Mouse (Mus musculus) erythroblast, embryonic 14.5 days (primary cell): ENCODE data around the gene Shank2. TPM values are rescaled to one million over a fixed set of nuclear protein-coding genes. Genes with fewer than 3 reads are reported as not detected.

Experiments
- H3K27me3 ChIP-seq: 2 replicates; pipeline ENCODE4 v1.6.1; 2012; ENCODE audit warnings: inconsistent platforms; ENCODE audit not compliant: control insufficient read depth
- H3K36me3 ChIP-seq: 2 replicates; pipeline ENCODE4 v1.6.1; 2012; ENCODE audit warnings: mild to moderate bottlenecking, inconsistent platforms; ENCODE audit not compliant: control insufficient read depth
- H3K4me1 ChIP-seq: 2 replicates; pipeline ENCODE4 v1.6.1; 2012; ENCODE audit warnings: inconsistent platforms; ENCODE audit not compliant: control insufficient read depth
- H3K4me3 ChIP-seq: replicated peaks from 2 replicates; pipeline ENCODE3; 2012; ENCODE audit warnings: moderate library complexity, mild to moderate bottlenecking, inconsistent platforms
- H3K9me3 ChIP-seq: 2 replicates; pipeline ENCODE4 v1.6.1; 2012; ENCODE audit warnings: low read length, inconsistent platforms, mixed read lengths; ENCODE audit not compliant: control insufficient read depth
- GATA1 ChIP-seq: IDR thresholded peaks from 2 replicates; pipeline ENCODE4 v1.6.1; 2012; ENCODE audit warnings: low read length, inconsistent platforms, mixed read lengths
- TAL1 ChIP-seq: IDR thresholded peaks from 3 replicates; pipeline ENCODE4 v1.6.1; 2012; ENCODE audit warnings: low read length, inconsistent platforms, mixed read lengths
- polyA plus RNA-seq: library from polyadenylated mRNA; stranded (reverse); fragments of >175 nt; gene quantifications from 2 replicates; pipeline ENCODE4 v1.2.3, GENCODE M21; 2012

Gene Shank2
- polyA plus RNA-seq, 1 experiment: not detected

DNA sequence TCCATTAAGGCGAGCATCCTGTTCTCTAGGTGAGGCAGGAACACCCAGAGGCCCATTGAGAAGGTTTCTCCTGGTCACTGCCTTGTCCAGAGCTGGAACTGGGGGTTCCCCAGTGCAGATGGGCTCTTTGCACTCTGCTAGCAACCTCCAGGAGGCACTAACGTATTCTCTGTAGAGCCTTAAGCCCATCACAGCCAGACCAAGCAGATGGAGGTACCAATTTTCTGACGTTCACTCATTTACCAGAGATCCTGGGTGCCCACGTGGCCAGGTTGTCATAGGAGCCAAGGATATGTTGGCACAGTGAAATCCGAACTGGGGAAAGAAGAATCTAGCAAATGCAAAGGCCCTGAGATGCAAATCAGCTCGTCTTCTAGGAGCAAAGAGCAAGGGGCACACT lies 249.5 kb downstream of the Shank2 start:
- no peak overlapping the region for H3K4me3 ChIP-seq
- H3K9me3 ChIP-seq: no peaks in the 10 kb centered on the region
- no peaks in the 10 kb centered on the region for H3K36me3 ChIP-seq
- no peak for TF ChIP-seq GATA1
- no peak for TF ChIP-seq TAL1
- H3K27me3 ChIP-seq: no peaks in the 10 kb centered on the region
- H3K4me1 ChIP-seq: no peaks in the 10 kb centered on the region

DNA sequence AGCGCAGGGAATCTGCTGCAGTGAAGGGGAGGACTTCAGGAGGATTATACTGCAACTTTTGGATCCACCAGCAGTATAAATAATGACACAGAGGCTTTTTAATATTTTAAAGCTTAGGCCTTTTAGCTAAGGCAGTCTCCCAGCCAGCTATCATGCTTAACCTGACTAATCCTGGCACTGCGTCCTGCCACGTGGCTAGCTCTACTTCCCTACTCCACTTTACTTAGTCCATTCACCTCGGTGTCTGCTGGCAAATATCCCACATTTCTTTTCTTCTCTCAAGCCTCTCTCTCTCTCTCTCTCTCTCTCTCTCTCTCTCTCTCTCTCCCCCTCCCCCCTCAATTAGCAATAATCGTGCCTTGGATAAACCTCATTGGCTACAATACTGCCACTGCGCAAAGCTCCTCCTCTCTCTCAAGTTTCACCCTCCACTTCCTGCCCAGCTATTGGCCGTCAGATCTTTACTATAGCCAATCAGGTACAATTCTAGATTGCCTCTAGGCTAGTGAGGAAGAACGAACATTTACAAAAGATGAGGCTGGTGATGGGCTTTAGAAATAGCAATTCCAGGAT lies 253.0 kb downstream of the Shank2 start:
- no peak overlapping the region for H3K4me3 ChIP-seq
- no peaks in the 10 kb centered on the region for H3K27me3 ChIP-seq
- no peaks in the 10 kb centered on the region for H3K36me3 ChIP-seq
- H3K9me3 ChIP-seq: no peaks in the 10 kb centered on the region
- no peak for TF ChIP-seq TAL1
- TF ChIP-seq GATA1: no peak
- no peaks in the 10 kb centered on the region for H3K4me1 ChIP-seq

DNA sequence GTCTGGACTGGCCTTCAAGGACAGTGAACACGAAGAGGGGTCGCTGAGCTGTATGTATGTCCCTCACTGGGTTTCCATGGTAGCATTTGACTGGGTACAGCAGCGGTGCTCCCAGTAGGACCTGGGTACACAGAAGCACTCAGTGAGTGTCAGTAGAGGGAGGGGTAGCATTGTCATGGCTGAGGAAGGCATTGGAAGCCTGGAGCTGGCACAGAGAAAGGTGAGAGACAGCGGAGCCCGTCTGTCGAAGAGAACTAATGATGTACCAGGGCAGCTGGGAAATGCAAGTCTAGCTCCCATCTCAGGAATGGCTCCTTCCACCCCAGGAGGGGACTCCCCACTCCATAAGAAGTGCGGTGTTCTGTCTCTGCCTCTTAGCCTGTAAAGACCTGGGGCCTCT lies 256.1 kb downstream of the Shank2 start:
- no peaks in the 10 kb centered on the region for H3K4me1 ChIP-seq
- H3K4me3 ChIP-seq: no peak overlapping the region
- no peak for TF ChIP-seq TAL1
- TF ChIP-seq GATA1: no peak
- H3K27me3 ChIP-seq: no peaks in the 10 kb centered on the region
- H3K36me3 ChIP-seq: no peaks in the 10 kb centered on the region
- H3K9me3 ChIP-seq: no peaks in the 10 kb centered on the region

- no peaks in the 10 kb centered on the region for H3K36me3 ChIP-seq
- no peak overlapping the region for H3K4me3 ChIP-seq
- H3K27me3 ChIP-seq: no peaks in the 10 kb centered on the region
- TF ChIP-seq TAL1 (no peak), GATA1 (no peak)
- H3K4me1 ChIP-seq: no peaks in the 10 kb centered on the region
- H3K9me3 ChIP-seq: no peaks in the 10 kb centered on the region
Measured at GRCm38 (mm10) chr7:144258332-144258731, 256.6 kb downstream of the Shank2 start.

DNA sequence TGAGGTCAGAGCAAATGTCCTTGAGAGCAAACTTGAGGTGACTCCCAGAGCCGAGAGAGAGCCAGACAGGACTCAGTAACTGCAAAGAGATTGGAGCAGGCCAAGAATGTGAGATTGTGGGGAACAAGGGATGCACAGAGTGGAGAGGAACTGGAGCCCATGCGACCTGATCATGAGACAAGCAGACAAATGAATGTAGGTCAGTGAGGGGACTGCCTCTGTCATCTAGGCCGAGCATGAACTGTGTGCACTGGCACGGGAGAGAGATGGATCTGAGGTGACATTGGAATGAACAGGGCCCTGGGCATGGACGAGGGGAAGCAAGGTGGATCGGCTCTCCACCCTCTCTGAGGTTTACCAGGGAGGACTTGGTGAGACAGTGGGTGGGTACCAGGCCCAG lies 260.9 kb downstream of the Shank2 start:
- H3K9me3 ChIP-seq: no peaks in the 10 kb centered on the region
- H3K4me3 ChIP-seq: no peak overlapping the region
- H3K4me1 ChIP-seq: no peaks in the 10 kb centered on the region
- no peaks in the 10 kb centered on the region for H3K27me3 ChIP-seq
- H3K36me3 ChIP-seq: no peaks in the 10 kb centered on the region
- TF ChIP-seq TAL1: no peak

DNA sequence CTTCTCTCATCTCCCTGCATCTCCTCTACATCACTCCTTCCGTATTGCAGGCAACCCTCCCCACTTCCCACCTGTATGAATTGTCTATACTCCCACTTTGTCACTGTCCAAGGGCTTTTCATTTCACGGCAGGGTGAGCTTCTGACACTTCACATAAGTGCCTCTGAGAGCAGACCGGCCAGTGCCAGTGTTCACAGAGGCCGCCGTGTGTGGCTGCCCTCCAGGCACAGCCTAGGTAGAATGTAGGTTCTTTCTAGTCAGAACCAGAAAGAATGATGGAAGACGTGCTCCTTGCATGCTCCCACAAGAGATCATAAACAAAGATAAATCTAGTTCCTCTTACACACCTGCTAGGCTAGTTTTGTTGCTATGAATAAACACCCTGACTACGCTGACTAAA lies 265.0 kb downstream of the Shank2 start:
- H3K27me3 ChIP-seq: no peaks in the 10 kb centered on the region
- H3K4me3 ChIP-seq: no peak overlapping the region
- no peaks in the 10 kb centered on the region for H3K4me1 ChIP-seq
- no peak for TF ChIP-seq GATA1
- no peak for TF ChIP-seq TAL1
- no peaks in the 10 kb centered on the region for H3K9me3 ChIP-seq
- H3K36me3 ChIP-seq: no peaks in the 10 kb centered on the region

GRCm38 (mm10) chr7:144268329-144268728 lies 266.6 kb downstream of the Shank2 start:
- no peak for TF ChIP-seq TAL1
- TF ChIP-seq GATA1: no peak
- no peaks in the 10 kb centered on the region for H3K36me3 ChIP-seq

GRCm38 (mm10) chr7:144268778-144269177 lies 267.1 kb downstream of the Shank2 start:
- no peaks in the 10 kb centered on the region for H3K36me3 ChIP-seq
- H3K9me3 ChIP-seq: no peaks in the 10 kb centered on the region
- TF ChIP-seq TAL1 (no peak), GATA1 (no peak)
- no peaks in the 10 kb centered on the region for H3K27me3 ChIP-seq
- no peak overlapping the region for H3K4me3 ChIP-seq
- no peaks in the 10 kb centered on the region for H3K4me1 ChIP-seq

More at GRCm38 (mm10) chr7:144268329-144268728, 266.6 kb downstream of the Shank2 start:
- no peaks in the 10 kb centered on the region for H3K27me3 ChIP-seq
- H3K4me1 ChIP-seq: no peaks in the 10 kb centered on the region
- H3K9me3 ChIP-seq: no peaks in the 10 kb centered on the region
- H3K4me3 ChIP-seq: no peak overlapping the region

DNA sequence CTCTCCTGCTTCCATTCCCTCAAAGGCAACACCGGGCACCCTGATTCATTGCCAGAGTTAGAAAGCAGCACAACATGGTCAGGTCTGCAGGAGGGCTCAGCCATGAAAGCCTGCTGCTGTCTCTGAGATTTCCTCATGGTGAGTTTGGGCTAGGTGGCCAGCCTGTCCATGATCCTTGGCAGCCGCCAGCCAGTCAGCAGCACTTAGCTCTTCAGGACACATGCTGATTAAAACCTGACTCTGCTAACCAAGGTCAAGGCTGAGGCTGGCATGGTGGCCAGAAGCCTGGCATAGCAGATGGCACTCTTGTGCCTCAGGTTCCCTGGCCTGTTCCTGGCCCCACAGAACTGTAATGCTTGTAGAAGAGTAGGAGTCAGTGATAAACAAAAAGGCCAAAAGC lies 269.3 kb downstream of the Shank2 start:
- no peaks in the 10 kb centered on the region for H3K9me3 ChIP-seq
- H3K27me3 ChIP-seq: no peaks in the 10 kb centered on the region
- H3K4me3 ChIP-seq: no peak overlapping the region
- TF ChIP-seq GATA1 (no peak), TAL1 (no peak)
- no peaks in the 10 kb centered on the region for H3K4me1 ChIP-seq
- no peaks in the 10 kb centered on the region for H3K36me3 ChIP-seq

GRCm38 (mm10) chr7:144278703-144279102 lies 277.0 kb downstream of the Shank2 start:
- Histone ChIP-seq H3K4me3 (no peak overlapping the region), H3K4me1 (no peaks in the 10 kb centered on the region), H3K36me3 (no peaks in the 10 kb centered on the region), H3K27me3 (peaks cover 9% of the 10 kb centered on the region), H3K9me3 (no peaks in the 10 kb centered on the region)
- TF ChIP-seq GATA1: no peak
- TF ChIP-seq TAL1: no peak
